Mouse (Mus musculus) stomach, embryonic 14.5 days (tissue): ENCODE measurements at regions not wholly inside any gene's neighbourhood (a gene's known extent, or its start where the extent isn't known, plus 50 kb on each side); places are given as distances from the start of the nearest gene placed in this dataset.

Experiments
- ATAC-seq: fragments of 200-750 bp; cut with Nextera tagmentation; 2 replicates; pipeline ENCODE4 v1.8.0; 2017; ENCODE audit warnings: low read depth, moderate TSS enrichment; ENCODE audit not compliant: insufficient number of reproducible peaks, insufficient read depth, low FRiP score
- H3K27ac ChIP-seq: fragments of 300-500 bp; sonication (generic); 2 replicates; pipeline ENCODE4 v1.5.1; 2014; ENCODE audit warnings: mild to moderate bottlenecking, low read length, moderate library complexity, mixed read lengths
- H3K27me3 ChIP-seq: fragments of 300-500 bp; sonication (generic); 2 replicates; pipeline ENCODE4 v1.6.1; 2014; ENCODE audit warnings: low read length, control low read depth, mixed read lengths; ENCODE audit not compliant: control insufficient read depth, insufficient read depth
- H3K36me3 ChIP-seq: fragments of 300-500 bp; sonication (generic); 2 replicates; pipeline ENCODE4 v1.6.1; 2014; ENCODE audit warnings: mild to moderate bottlenecking, control low read depth, low read length, moderate library complexity, mixed read lengths; ENCODE audit not compliant: control insufficient read depth, insufficient read depth
- H3K4me1 ChIP-seq: fragments of 300-500 bp; sonication (generic); 2 replicates; pipeline ENCODE4 v1.6.1; 2014; ENCODE audit warnings: low read length, control low read depth, mixed read lengths; ENCODE audit not compliant: control insufficient read depth, insufficient read depth
- H3K4me2 ChIP-seq: fragments of 300-500 bp; sonication (generic); replicated peaks from 2 replicates; pipeline ENCODE4 v1.6.1; 2014; ENCODE audit warnings: low read depth, low read length, control low read depth
- H3K4me3 ChIP-seq: fragments of 300-500 bp; sonication (generic); 2 replicates; pipeline ENCODE4 v1.5.1; 2014; ENCODE audit warnings: low read depth, low read length, control low read depth
- H3K9ac ChIP-seq: fragments of 300-500 bp; sonication (generic); replicated peaks from 2 replicates; pipeline ENCODE4 v1.6.1; 2014; ENCODE audit warnings: low read depth, mild to moderate bottlenecking, control low read depth, low read length, moderate library complexity, mixed read lengths
- H3K9me3 ChIP-seq: fragments of 300-500 bp; sonication (generic); 2 replicates; pipeline ENCODE4 v1.6.1; 2016; ENCODE audit warnings: low read depth, low read length, control low read depth; ENCODE audit not compliant: control insufficient read depth
- WGBS: fragments of 180-500 bp; shearing (Covaris S2); extraction: QIAGEN DNeasy Blood & Tissue Kit; methylation state at CpG from one replicate; pipeline ENCODE4 v1.1.7; 2014; 5-methylcytosine and 5-hydroxymethylcytosine counted together

- peak overlapping the region; percentile 42; the same call in 1 of the 2 replicates for H3K9ac ChIP-seq
- no peaks in the 10 kb centered on the region for H3K9me3 ChIP-seq
- peaks cover 17% of the 10 kb centered on the region for H3K4me1 ChIP-seq
- peak overlapping the region; percentile 83 for H3K27ac ChIP-seq
- peak; percentile 57 for ATAC-seq
- no peaks in the 10 kb centered on the region for H3K36me3 ChIP-seq
- H3K4me2 ChIP-seq: peak overlapping the region; percentile 88
- H3K27me3 ChIP-seq: no peaks in the 10 kb centered on the region
- WGBS: 9% methylated on average over 11 of the region's 11 CpGs
- peak overlapping the region; percentile 33 for H3K4me3 ChIP-seq
These were observed 68.3 kb upstream of the Sox13 start for GRCm38 (mm10) chr1:133492291-133492985.

- Histone ChIP-seq H3K36me3 (no peaks in the 10 kb centered on the region), H3K4me3 (no peak overlapping the region), H3K9me3 (no peaks in the 10 kb centered on the region), H3K27ac (peak overlapping the region; percentile 69), H3K4me2 (no peak overlapping the region), H3K27me3 (no peaks in the 10 kb centered on the region), H3K4me1 (peaks cover 17% of the 10 kb centered on the region), H3K9ac (no peak overlapping the region)
- 17% methylated on average over 4 of the region's 4 CpGs for WGBS
- ATAC-seq: no peak
These were observed 67.7 kb upstream of the Sox13 start for GRCm38 (mm10) chr1:133491857-133492290.

- no peak for ATAC-seq
- no peak overlapping the region for H3K9ac ChIP-seq
- 68% methylated on average over 8 of the region's 8 CpGs for WGBS
These were observed 63.2 kb upstream of the Sox13 start for GRCm38 (mm10) chr1:133487171-133487901.

GRCm38 (mm10) chr1:133486370-133486769, 62.2 kb upstream of the Sox13 start:
- H3K9me3 ChIP-seq: no peaks in the 10 kb centered on the region
- H3K9ac ChIP-seq: no peak overlapping the region
- H3K27ac ChIP-seq: no peak overlapping the region
- H3K4me3 ChIP-seq: no peak overlapping the region
- H3K4me2 ChIP-seq: no peak overlapping the region
- no peaks in the 10 kb centered on the region for H3K27me3 ChIP-seq
- ATAC-seq: no peak; the same call in 1 of the 2 replicates
- H3K36me3 ChIP-seq: no peaks in the 10 kb centered on the region
- WGBS: 13% methylated on average over 9 of the region's 10 CpGs
- peaks cover 4% of the 10 kb centered on the region; the same call in 1 of the 2 replicates for H3K4me1 ChIP-seq

More at GRCm38 (mm10) chr1:133487171-133487901, 63.2 kb upstream of the Sox13 start:
- Histone ChIP-seq H3K27ac (no peak overlapping the region), H3K4me3 (no peak overlapping the region), H3K36me3 (no peaks in the 10 kb centered on the region), H3K9me3 (no peaks in the 10 kb centered on the region), H3K27me3 (no peaks in the 10 kb centered on the region), H3K4me2 (no peak overlapping the region), H3K4me1 (peaks cover 9% of the 10 kb centered on the region)

- peaks cover 4% of the 10 kb centered on the region; the same call in 1 of the 2 replicates for H3K4me1 ChIP-seq
- no peaks in the 10 kb centered on the region for H3K27me3 ChIP-seq
- no peak overlapping the region for H3K27ac ChIP-seq
- no peak overlapping the region for H3K4me3 ChIP-seq
- no peak for ATAC-seq
- WGBS: 61% methylated on average over 5 of the region's 5 CpGs
- no peaks in the 10 kb centered on the region for H3K9me3 ChIP-seq
- H3K9ac ChIP-seq: no peak overlapping the region
- H3K4me2 ChIP-seq: no peak overlapping the region
- no peaks in the 10 kb centered on the region for H3K36me3 ChIP-seq
These were observed 58.7 kb upstream of the Sox13 start for GRCm38 (mm10) chr1:133482891-133483290.

GRCm38 (mm10) chr1:133474546-133474945, 50.4 kb upstream of the Sox13 start:
- Histone ChIP-seq H3K36me3 (no peaks in the 10 kb centered on the region), H3K27ac (no peak overlapping the region), H3K4me3 (no peak overlapping the region), H3K4me1 (peaks cover 6% of the 10 kb centered on the region; the same call in 1 of the 2 replicates), H3K27me3 (no peaks in the 10 kb centered on the region), H3K9me3 (no peaks in the 10 kb centered on the region), H3K4me2 (no peak overlapping the region), H3K9ac (no peak overlapping the region)
- ATAC-seq: no peak
- 74% methylated on average over 2 of the region's 2 CpGs for WGBS
